Comparison of ENCODE assay signal across 8 mouse cellular contexts in the genomic region with DNA sequence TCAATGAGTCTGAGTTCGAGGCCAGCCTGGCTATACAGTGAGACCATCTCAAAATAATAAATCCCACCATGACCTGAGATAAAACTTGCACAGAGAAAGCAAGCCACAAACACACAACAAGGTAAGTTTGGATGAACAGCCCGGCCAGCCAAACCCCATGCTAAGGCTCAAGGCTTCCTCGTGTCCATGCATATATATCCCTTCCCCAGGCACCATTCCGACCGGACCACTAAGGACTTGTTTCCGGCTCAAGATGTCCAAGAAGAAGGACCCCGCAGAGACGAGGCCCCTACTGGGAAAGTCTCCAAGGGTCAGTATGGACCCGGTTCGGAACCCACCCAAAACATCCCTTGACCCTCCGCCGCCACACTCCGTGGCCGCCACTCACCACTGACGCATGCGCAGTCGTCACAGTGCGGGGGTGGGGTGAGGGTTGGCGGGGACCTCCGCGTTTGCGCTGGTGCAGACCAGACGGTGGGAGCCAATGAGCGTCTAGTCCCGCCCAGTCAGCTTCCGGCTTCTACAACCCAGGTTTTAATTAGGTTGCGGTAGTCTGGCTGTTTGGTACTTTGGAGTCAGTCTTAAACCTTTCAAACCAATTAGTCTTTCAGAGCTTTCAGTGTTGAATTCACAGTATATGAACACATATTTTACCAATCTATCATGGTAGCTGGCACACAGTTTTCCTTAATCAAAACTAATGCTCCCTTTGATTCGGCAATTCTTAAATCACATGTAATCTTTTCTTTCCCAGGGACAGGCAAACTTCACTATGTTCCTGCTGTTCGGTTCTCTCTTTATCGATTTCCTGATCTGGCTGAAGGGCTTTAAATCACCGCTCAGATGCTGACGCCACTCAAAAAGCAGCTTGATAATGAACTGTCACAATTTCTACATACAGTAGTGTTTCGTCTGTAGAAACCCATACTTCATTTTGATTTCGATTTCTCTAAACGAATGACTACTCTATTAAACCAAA. TPM values are rescaled to one million over a fixed set of nuclear protein-coding genes. Genes with fewer than 3 reads are reported as not detected.
DNase-seq lines count a peak whose midpoint lies in the region; ATAC-seq lines count a peak whose summit lies in the region.

A gene (minus strand): TSS at position 458 of the 979 bp plus-strand sequence.

- DNase-seq in B cell, adult 2 months: peak; percentile 93 to 94
- DNase-seq in brain, adult 2 months (ENCODE audit: low read depth, low spot score): peak; percentile 98
- DNase-seq in heart, embryonic 10.5 days (ENCODE audit: low spot score): peak; percentile 97
- DNase-seq in liver: peak; percentile 97
- DNase-seq in spleen, postnatal 4 days (ENCODE audit: low spot score in 2 of 2): peak; percentile 92 to 97

- H3K27me3 ChIP-seq in heart, embryonic 10.5 days (ENCODE audit: insufficient read depth, poor library complexity, severe bottlenecking): no peaks in the 10 kb centered on the region
- no peaks in the 10 kb centered on the region for H3K27me3 ChIP-seq in kidney, embryonic 15.5 days

- peak within 1 kb of the TSS; percentile 65 for H3K4me2 ChIP-seq in kidney, embryonic 15.5 days

- H3K4me1 ChIP-seq in heart, embryonic 10.5 days: peaks cover 6% of the 10 kb centered on the region; the same call in 1 of the 2 replicates
- peaks cover 6% of the 10 kb centered on the region; the same call in 1 of the 2 replicates for H3K4me1 ChIP-seq in kidney, embryonic 15.5 days

- H3K36me3 ChIP-seq in heart, embryonic 10.5 days: peaks cover 12% of the 10 kb centered on the region
- H3K36me3 ChIP-seq in kidney, embryonic 15.5 days: peaks cover 5% of the 10 kb centered on the region; the same call in 1 of the 2 replicates

- H3K27ac ChIP-seq in heart, embryonic 10.5 days: peak within 1 kb of the TSS; percentile 88
- peak within 1 kb of the TSS; percentile 81 for H3K27ac ChIP-seq in kidney, embryonic 15.5 days

- H3K9me3 ChIP-seq in heart, embryonic 10.5 days: no peaks in the 10 kb centered on the region
- H3K9me3 ChIP-seq in kidney, embryonic 15.5 days (replicated peaks): 0 out of 2 replicates have a peak, but pooled peaks cover 2% of the 10 kb centered on the region

- ATAC-seq in erythroblast, adult 5-6 weeks (replicated peaks; ENCODE audit: low FRiP score, poor library complexity, severe bottlenecking): peak; percentile 100
- peak; percentile 99 for ATAC-seq in kidney, embryonic 15.5 days (replicated peaks; ENCODE audit: low FRiP score)
- peak; percentile 98 for ATAC-seq in monocyte, adult 5-6 weeks (replicated peaks; ENCODE audit: insufficient number of reproducible peaks, low FRiP score, low TSS enrichment, poor library complexity, severe bottlenecking)

- peak within 1 kb of the TSS; percentile 67 for H3K4me3 ChIP-seq in heart, embryonic 10.5 days
- peak within 1 kb of the TSS; percentile 79 for H3K4me3 ChIP-seq in kidney, embryonic 15.5 days (replicated peaks)

- peak within 1 kb of the TSS; percentile 59 for H3K9ac ChIP-seq in kidney, embryonic 15.5 days

- WGBS in heart, embryonic 10.5 days: 9% methylated on average over 35 of the region's 35 CpGs
- WGBS in kidney, embryonic 15.5 days: 9% methylated on average over 35 of the region's 35 CpGs

RNA-seq across cellular contexts. Expression of the gene that starts here (rescaled TPM):
- total RNA-seq in erythroblast, adult 5-6 weeks (2015; ENCODE audit: low replicate concordance): 4.6 and 8.5 TPM in 2 replicates
- 3.2 and 7.7 TPM in 2 replicates for total RNA-seq in erythroblast, adult 5-6 weeks (2017; ENCODE audit: low replicate concordance)
- 82.8 and 93.8 TPM in 2 replicates for polyA plus RNA-seq in heart, embryonic 10.5 days (2016; fragmentation: Nextera tagmentation; extraction: Ambion mirVana)
- 82.3 and 89.2 TPM in 2 replicates for polyA plus RNA-seq in kidney, embryonic 15.5 days (2015; fragmentation: Nextera tagmentation; extraction: Ambion mirVana)
- 6.9 to 17.5 TPM (median 7.5 TPM) in 3 replicates for total RNA-seq in monocyte, adult 5-6 weeks (2017)

Comparison
In these comparisons a context has a peak if more than half of its experiments do, and no peak if none do; other contexts are left out.
1. Peak in every context shown above with its lines: DNase-seq, ATAC-seq, H3K4me3 ChIP-seq and H3K27ac ChIP-seq.